Mouse (Mus musculus) gastrocnemius, adult 8-10 months (tissue): Measurements from ENCODE around the gene Dlg5. TPM values are rescaled to one million over a fixed set of nuclear protein-coding genes. Genes with fewer than 3 reads are reported as not detected.

ENCODE experiments used
- DNase-seq, 2 experiments: peaks; one replicate each; pipeline ENCODE4 v3.0.0; 2022; ENCODE audit warnings: low spot score in 2 of 2
- microRNA-seq: library from miRNA; unstranded; fragments of <30 nt; microRNA quantifications from one replicate; pipeline ENCODE4 v1.2.0, GENCODE M21; 2022
- total RNA-seq, 4 experiments: library from RNA; stranded (reverse); gene quantifications; 2 replicates each; pipeline ENCODE4 v1.2.4; 2022

The Dlg5 gene
- total RNA-seq, 4 experiments from 2014 or later = 3.5 to 11.1 (median 6.0) TPM

GRCm38 (mm10) chr14:24125069-24125468, 120.7 kb downstream of the Dlg5 start:
- no peak for DNase-seq

DNA sequence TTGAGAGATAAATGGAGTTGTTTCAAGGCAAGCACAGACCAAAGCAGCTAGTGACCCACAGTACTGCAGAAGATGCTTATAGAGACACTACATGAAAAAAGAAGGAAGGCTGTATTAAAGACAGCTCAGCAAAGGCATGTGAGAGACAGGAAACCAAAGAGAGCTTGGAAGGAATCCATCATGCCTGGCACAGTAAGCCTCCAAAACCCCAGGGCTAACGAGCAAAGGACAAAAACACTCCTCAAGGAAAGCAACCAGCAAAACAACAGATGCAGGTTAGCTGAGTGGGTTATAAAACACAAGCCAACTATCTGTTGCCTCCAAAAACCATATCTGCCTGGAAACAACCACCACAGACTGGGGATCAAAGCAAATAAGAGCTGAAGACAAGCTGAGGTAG, 121.5 kb downstream of the Dlg5 start:
- DNase-seq = no peak

DNA sequence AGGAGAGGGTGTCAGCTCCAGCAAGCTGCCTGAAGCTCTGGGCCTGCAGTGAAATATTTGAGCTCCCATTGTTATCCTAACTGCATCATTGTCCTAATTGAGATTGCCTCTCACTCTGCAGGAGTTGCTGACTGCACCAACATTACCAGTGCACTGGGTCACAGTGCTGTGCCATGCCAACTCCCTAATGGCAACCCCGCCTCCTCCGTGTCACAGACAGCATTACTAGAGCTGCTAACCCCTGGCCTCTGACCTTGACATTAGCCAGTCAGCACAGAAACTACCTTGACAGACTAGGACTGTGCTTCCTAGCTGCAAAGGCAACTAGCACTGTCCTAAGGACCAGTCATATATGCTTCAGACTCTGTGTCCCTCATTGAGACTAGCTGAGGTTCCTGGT, 139.0 kb downstream of the Dlg5 start:
- DNase-seq = no peak

DNA sequence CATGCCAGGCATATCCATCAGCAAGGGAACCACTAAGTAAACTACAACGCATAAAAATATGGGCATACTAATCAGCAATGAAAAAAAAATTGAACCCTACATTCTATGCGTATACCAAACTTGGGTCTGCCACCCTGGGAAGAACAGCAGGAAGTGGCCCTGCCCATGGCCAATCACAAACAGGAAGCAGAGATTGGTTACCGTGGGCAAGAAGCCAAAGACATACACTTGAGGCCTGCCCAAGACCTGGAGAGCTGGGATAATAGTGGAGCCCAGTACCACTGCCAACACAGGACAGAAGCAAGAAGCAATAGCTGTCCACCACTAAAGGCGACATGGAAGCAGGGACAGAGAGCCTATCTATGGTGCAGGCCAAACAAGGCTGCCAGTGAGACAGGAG, 146.9 kb downstream of the Dlg5 start:
- no peak for DNase-seq

DNA sequence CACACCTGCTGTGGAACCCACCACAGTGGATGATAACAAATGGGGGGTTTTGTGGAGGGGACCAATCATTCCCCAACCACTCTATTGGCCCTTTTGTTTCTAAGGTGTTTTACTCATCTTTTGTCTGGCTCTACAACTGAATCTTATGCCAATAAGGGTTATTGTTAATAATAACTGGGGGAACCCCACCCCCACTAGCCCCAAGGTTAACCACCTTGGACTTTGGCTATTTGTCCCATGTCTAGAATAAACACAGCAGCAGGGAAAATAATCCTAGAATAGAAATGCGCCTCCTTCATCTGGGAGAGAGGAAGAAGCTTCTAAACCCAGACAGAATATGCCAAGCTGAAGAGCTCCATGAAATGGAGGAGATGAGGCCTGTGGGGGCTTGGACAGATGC, 151.1 kb downstream of the Dlg5 start:
- no peak for DNase-seq

- DNase-seq = no peak
Measured at GRCm38 (mm10) chr14:24093221-24093620, 152.5 kb downstream of the Dlg5 start.

- DNase-seq = no peak
Measured at GRCm38 (mm10) chr14:24092391-24092790, 153.3 kb downstream of the Dlg5 start.

DNA sequence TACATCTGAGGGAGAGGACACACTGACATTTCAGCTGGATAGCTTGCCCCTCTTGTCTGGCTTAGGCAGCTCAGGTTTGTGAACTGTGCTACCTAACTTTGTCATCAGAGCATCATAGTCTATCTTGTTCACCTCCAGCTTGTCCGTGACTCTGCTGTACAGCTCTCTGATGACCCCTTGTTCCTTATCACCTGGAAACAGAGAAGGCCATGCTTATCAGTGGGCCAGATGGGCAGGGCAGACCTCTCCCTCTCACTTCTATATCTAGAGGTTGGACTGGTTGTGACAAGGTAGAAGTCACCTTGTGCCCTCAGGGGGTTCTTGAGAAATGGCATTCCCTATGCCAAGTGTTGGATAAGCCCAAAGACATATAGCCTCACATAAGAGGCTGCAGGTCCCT, 154.9 kb downstream of the Dlg5 start:
- no peak for DNase-seq

DNA sequence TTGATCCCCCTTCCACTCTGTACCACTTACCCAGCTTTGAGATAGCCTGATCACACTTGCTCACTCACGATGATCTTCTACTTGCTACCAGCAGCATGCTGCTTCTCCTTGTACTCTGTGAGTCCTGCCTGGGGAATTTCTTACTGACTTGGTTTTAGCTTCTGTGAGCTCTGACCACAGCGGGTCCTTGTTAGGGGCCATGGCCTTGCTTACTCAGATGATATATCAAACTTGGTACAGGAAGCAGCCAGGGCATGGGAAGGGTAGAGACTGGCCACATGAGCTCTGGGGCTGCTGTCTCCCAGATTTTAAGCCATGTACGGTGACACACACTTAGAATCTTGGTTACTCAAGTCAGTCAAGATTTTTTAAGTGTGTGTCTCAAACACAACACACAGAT, 156.5 kb downstream of the Dlg5 start:
- no peak for DNase-seq

- DNase-seq = no peak
Measured at GRCm38 (mm10) chr14:24087430-24087829, 158.3 kb downstream of the Dlg5 start.

DNA sequence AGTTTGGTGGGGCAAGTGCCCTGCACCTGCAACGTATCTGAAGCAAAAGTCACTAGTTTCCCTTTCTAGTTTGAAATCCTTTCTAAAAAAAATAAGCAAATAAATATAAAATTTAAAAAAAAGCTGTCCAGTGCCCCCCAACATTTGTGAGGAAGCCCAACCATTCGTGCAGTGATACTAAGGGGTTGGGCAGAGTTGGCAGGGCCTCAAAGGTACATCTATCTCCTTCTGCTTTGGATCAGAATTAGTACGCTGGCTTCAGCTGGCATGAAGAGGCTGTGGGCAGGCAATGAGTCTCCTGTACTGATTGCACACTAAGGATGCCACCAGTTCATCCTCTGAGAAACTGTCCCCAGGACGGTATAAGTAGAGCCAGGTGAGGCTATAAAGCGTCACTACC, 159.2 kb downstream of the Dlg5 start:
- no peak for DNase-seq

Small RNA genes within 50 kb of the gene (microRNA-seq; reads per million reads assigned to microRNA genes)
- not detected for gene Mir7210

Other genes with a start within 250 kb of the Dlg5 start
- gene Kcnma1, start 231.4 kb downstream of the Dlg5 start, total RNA-seq = 10 to 100 TPM; 54.5 to 65.3 (median 57.1) TPM
- gene E330034G19Rik, start 47.3 kb upstream of the Dlg5 start, total RNA-seq = not detected
- 1 to 10 TPM; 5.7 to 8.1 (median 7.1) TPM for gene Polr3a, start 241.1 kb upstream of the Dlg5 start, total RNA-seq
- 100 to 1,000 TPM; 660 to 798 (median 702) TPM for gene Rps24, start 241.2 kb upstream of the Dlg5 start, total RNA-seq